Mouse (Mus musculus) liver, adult 2 months (tissue): ENCODE data around the gene Rapgef2. TPM values are rescaled to one million over a fixed set of nuclear protein-coding genes. Genes with fewer than 3 reads are reported as not detected.
"Not testable (repeated sequence)": the region's sequence is repeated elsewhere in the genome, so short reads cannot be mapped to it uniquely, and the experiment has no call there.

Experiments
- DNase-seq: peaks from one replicate; pipeline ENCODE4 v3.0.0-alpha.2; 2011; ENCODE audit warnings: low read depth, low spot score; ENCODE audit errors: extremely low read depth
- H3K27ac ChIP-seq: fragments of 200-500 bp; replicated peaks from 2 replicates; pipeline ENCODE4 v1.5.1; 2012; ENCODE audit warnings: low read depth, mild to moderate bottlenecking, control low read depth, inconsistent platforms, low read length; ENCODE audit not compliant: insufficient read depth
- H3K27me3 ChIP-seq: fragments of 200-500 bp; 2 replicates; pipeline ENCODE4 v1.6.1; 2012; ENCODE audit warnings: mild to moderate bottlenecking, moderate library complexity, low read length, inconsistent platforms; ENCODE audit not compliant: control insufficient read depth, insufficient read depth
- H3K36me3 ChIP-seq: fragments of 200-500 bp; 2 replicates; pipeline ENCODE4 v1.6.1; 2012; ENCODE audit warnings: low read length, inconsistent platforms; ENCODE audit not compliant: control insufficient read depth, insufficient read depth
- H3K4me1 ChIP-seq: fragments of 200-500 bp; 2 replicates; pipeline ENCODE4 v1.6.1; 2011; ENCODE audit warnings: low read length; ENCODE audit not compliant: control insufficient read depth, insufficient read depth
- H3K4me3 ChIP-seq: fragments of 200-500 bp; 2 replicates; pipeline ENCODE4 v1.5.1; 2011; ENCODE audit warnings: low read depth, mild to moderate bottlenecking, control low read depth, low read length, moderate library complexity; ENCODE audit not compliant: insufficient read depth
- H3K79me2 ChIP-seq: fragments of 200-500 bp; 2 replicates; pipeline ENCODE4 v1.6.1; 2012; ENCODE audit warnings: inconsistent platforms, mild to moderate bottlenecking, low read length, moderate library complexity; ENCODE audit not compliant: control insufficient read depth, insufficient read depth
- H3K9ac ChIP-seq: fragments of 200-500 bp; 2 replicates; pipeline ENCODE4 v1.6.1; 2012; ENCODE audit warnings: low read depth, mild to moderate bottlenecking, control low read depth, inconsistent platforms, low read length
- CTCF ChIP-seq: fragments of 200-500 bp; IDR thresholded peaks from 2 replicates; pipeline ENCODE4 v1.5.1; 2011; ENCODE audit warnings: low read depth, low read length, control low read depth
- POLR2A ChIP-seq: fragments of 200-500 bp; IDR thresholded peaks from 2 replicates; pipeline ENCODE4 v1.6.1; 2011; ENCODE audit warnings: low read length, control low read depth; ENCODE audit not compliant: insufficient read depth; ENCODE audit errors: extremely low read depth
- WGBS: fragments of 180-500 bp; shearing (Covaris S2); methylation state at CpG from one replicate; pipeline ENCODE4 v1.1.7; 2018; 5-methylcytosine and 5-hydroxymethylcytosine counted together
- polyA plus RNA-seq: library from polyadenylated mRNA; depleted of rRNA; stranded (reverse); fragments of >200 nt; gene quantifications from 2 replicates; pipeline ENCODE4 v1.2.3, GENCODE M21; 2012
- total RNA-seq: library from RNA; depleted of rRNA; stranded (reverse); fragments of >200 nt; gene quantifications from 2 replicates; pipeline ENCODE4 v1.2.3, GENCODE M21; 2014

The Rapgef2 gene
- total and polyA plus RNA-seq, 2 experiments: 4.2 to 15.3 TPM

DNA sequence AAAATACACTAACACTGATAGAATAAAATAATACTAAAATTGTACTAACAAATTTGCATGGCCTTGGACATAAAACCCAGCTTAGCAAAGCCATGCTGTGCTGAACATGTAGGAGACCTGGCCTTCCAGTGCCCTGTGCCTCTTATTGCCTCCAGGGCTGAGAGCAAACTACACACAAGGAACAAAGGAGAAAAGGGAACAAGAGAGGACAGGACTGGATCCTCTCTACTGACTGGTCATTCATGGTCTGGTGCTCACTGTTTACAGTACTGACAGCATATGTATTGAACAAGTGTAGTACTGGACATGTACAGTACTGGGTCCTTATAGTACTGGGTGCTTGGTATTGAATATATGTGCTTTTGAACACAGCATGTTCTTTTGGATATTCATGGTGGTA lies 58.0 kb downstream of the Rapgef2 start:
- Histone ChIP-seq H3K4me1 (peaks cover 8% of the 10 kb centered on the region), H3K79me2 (peaks cover 27% of the 10 kb centered on the region; the same call in 1 of the 2 replicates), H3K4me3 (no peak overlapping the region), H3K36me3 (no peaks in the 10 kb centered on the region), H3K27ac (no peak overlapping the region), H3K9ac (no peak overlapping the region), H3K27me3 (no peaks in the 10 kb centered on the region)
- DNase-seq: no peak
- TF ChIP-seq CTCF (no peak), POLR2A (no peak)

DNA sequence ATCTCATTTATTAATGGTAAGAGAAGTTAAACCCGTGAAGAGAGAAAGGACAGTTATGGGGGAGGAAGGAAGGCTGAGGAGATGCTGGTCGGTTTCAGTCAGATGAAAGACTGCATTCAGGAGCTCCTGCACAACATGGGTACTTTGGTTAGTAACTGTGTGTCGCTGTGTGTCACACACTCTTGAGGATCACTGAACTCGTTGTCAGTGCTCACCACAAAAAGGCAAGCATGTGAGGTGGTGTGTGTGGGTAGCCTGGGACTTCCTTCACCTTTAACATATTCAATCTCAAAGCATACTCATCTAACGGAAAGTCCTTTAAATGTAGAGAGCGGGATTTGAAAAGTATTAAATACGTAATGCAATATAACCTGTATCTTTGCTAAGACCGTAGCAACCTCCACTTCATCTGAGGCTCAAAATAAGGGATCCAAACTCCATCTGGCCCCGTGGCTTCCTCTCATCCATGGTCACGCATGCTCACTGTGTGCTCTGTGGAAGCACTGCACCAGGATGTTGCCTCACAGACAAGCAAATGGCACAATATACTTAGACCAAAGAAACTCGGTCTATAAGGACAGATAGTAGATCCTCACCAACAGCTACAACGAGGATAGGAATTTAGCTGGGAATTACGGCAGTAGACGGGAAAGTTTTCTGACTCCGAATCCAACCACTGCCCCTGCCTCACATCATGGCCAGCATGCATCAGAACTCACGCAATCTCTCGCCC lies 58.8 kb downstream of the Rapgef2 start:
- TF ChIP-seq CTCF (no peak), POLR2A (no peak)
- no peaks in the 10 kb centered on the region for H3K27me3 ChIP-seq
- no peak overlapping the region for H3K4me3 ChIP-seq
- H3K9ac ChIP-seq: no peak overlapping the region
- WGBS: 85% methylated on average over 17 of the region's 17 CpGs
- no peak overlapping the region for H3K27ac ChIP-seq
- DNase-seq: no peak
- H3K36me3 ChIP-seq: no peaks in the 10 kb centered on the region
- peaks cover 27% of the 10 kb centered on the region; the same call in 1 of the 2 replicates for H3K79me2 ChIP-seq
- peaks cover 8% of the 10 kb centered on the region for H3K4me1 ChIP-seq

DNA sequence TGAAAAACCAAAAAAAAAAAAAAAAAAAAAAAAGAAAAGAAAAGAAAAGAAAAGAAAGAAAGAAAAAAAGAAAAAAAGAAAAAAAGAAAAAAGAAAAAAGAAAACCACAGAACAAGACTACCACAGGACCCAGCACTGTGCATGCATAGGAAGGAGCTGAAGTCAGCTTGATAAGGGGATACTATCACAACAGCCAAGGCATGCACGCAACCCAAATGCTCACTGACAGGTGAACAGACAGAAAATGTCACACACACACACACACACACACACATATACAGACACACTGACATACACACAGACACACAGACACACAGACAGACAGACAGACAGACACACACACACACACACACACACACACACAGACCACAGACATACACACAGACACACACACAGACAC lies 59.5 kb downstream of the Rapgef2 start:
- not testable (repeated sequence) for H3K36me3 ChIP-seq

DNA sequence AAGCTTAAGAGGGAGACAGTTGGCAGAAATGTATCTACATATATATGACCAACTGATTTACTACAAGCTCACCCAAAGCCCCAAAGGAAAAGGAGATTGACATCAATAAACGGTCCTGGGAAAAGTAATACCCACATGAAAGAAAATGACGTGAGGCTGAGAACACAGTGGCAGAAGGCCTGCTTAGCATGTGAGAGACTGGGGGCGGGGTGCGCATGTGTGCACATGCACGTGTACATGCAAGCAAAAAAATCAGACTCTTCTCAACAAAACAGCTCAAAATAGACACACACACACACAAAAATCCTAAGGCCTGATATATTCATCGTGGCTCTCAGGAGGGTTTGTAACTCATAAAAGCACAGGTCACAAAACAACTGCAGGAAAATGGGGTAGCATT lies 60.4 kb downstream of the Rapgef2 start:
- H3K27me3 ChIP-seq: no peaks in the 10 kb centered on the region
- WGBS: 81% methylated on average over 6 of the region's 6 CpGs

More for the DNA sequence above, 59.5 kb downstream of the Rapgef2 start:
- not testable (repeated sequence) for H3K4me3 ChIP-seq, H3K9ac ChIP-seq, H3K27me3 ChIP-seq, DNase-seq, H3K27ac ChIP-seq
- peaks cover 28% of the 10 kb centered on the region; the same call in 1 of the 2 replicates for H3K79me2 ChIP-seq
- WGBS: 72% methylated on average over 1 of the region's 1 CpGs
- H3K4me1 ChIP-seq: peaks cover 13% of the 10 kb centered on the region

DNA sequence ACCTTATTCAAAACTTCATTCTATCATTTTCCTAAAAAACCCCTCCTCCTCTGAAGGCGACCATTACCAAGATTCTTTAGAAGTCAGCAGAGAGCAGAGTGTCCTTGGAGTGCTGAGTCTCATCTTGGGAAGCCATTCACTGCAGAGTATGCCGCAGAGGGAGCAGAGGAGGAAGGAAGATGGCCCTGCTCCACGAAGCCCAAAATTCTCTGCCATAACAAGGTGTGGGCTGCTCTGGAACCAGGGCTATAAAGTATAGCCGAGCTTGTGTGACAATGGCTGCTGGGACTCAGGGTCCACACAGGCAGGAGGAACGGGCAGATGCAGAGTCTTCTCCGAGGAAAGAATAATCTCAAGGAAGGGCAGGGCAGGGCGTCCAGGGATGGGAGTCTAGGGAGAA lies 62.0 kb downstream of the Rapgef2 start:
- no peaks in the 10 kb centered on the region for H3K27me3 ChIP-seq
- no peak overlapping the region for H3K27ac ChIP-seq
- TF ChIP-seq POLR2A (no peak), CTCF (no peak)
- 84% methylated on average over 7 of the region's 7 CpGs for WGBS
- peaks cover 16% of the 10 kb centered on the region for H3K4me1 ChIP-seq
- no peak overlapping the region for H3K4me3 ChIP-seq
- no peak for DNase-seq
- no peaks in the 10 kb centered on the region for H3K36me3 ChIP-seq
- H3K9ac ChIP-seq: no peak overlapping the region
- peaks cover 29% of the 10 kb centered on the region; the same call in 1 of the 2 replicates for H3K79me2 ChIP-seq

More for the DNA sequence above, 60.4 kb downstream of the Rapgef2 start:
- Histone ChIP-seq H3K9ac (no peak overlapping the region), H3K79me2 (peaks cover 33% of the 10 kb centered on the region; the same call in 1 of the 2 replicates), H3K4me1 (peaks cover 14% of the 10 kb centered on the region), H3K36me3 (no peaks in the 10 kb centered on the region), H3K4me3 (no peak overlapping the region), H3K27ac (no peak overlapping the region)
- TF ChIP-seq POLR2A (no peak), CTCF (no peak)
- no peak for DNase-seq

DNA sequence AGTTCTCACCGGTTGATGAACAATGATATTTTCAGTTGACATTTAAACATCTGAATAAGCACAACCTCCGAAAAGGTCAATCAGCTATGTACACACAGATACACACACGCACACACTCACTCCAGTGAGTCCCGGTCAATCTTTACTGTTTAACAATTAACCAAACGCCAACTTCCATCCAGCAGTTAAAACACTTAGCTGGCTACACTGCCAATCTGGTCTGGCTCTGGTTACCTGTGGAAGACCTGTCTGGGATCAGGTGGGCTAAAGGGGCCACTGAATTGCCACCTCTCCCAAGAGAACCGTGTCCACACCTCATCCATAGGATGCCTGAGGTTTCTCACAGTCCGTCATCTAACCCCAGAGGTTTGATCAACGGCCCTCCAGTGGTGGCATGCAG lies 63.0 kb downstream of the Rapgef2 start:
- peaks cover 30% of the 10 kb centered on the region; the same call in 1 of the 2 replicates for H3K79me2 ChIP-seq
- TF ChIP-seq CTCF: no peak
- no peak for TF ChIP-seq POLR2A
- peak overlapping the region; percentile 12; the same call in 1 of the 2 replicates for H3K27ac ChIP-seq
- peaks cover 20% of the 10 kb centered on the region for H3K4me1 ChIP-seq
- 13% methylated on average over 8 of the region's 8 CpGs for WGBS
- no peaks in the 10 kb centered on the region for H3K36me3 ChIP-seq
- H3K27me3 ChIP-seq: no peaks in the 10 kb centered on the region
- peak; percentile 97 for DNase-seq
- H3K9ac ChIP-seq: peak overlapping the region; percentile 12; the same call in 1 of the 2 replicates
- H3K4me3 ChIP-seq: no peak overlapping the region
